Mouse (Mus musculus) adrenal gland, adult (tissue): ENCODE data around the gene Tnp1.
A peak's percentile ranks its signal among the peaks of the same experiment; 100 is the strongest.

Experiments used
- DNase-seq, 2 experiments: peaks; one replicate each; pipeline ENCODE4 v3.0.0; 2022 to 2023; ENCODE audit warnings: low spot score in 1 of 2; ENCODE audit not compliant: inconsistent age in 2 of 2

Gene Tnp1

DNA sequence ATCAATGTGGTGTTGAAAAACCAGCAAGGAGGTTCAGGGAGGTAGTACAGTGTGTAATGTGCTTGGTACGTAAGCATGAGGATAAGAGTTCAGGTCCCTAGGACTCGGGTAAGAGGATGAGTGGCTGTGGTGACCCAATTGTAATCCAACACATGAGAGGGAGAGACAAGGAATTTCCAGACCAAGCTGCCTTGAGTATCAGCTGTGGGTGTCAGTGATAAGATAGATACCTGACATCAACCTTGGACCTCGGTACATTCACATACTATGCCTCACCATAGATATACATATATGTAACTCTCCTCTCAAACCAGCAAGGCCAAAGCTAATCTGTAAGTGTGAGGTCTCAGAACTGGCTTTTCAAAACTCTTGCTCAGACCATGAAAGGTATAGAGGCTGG lies 10.4 kb upstream of the Tnp1 start:
- no peak for DNase-seq

DNA sequence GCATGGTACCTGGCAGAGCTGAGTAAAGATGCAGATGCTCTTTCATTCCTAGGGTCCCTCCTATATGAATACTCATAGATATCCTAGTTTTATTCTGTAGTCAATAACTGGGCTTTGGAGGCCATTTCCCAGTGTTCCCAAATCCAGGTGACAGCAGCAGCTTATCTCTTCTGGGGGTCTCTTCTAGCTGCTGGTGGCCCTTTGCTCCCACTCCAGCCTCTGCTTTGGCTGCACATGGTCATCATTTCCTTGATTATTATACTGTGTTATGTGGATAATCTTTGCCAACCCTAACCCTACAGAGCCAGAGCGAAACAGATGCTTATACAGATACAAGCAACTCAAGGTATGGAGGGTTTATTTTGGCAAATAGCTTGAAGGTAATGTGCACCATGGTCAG lies 8.9 kb downstream of the Tnp1 start:
- DNase-seq: no peak

DNA sequence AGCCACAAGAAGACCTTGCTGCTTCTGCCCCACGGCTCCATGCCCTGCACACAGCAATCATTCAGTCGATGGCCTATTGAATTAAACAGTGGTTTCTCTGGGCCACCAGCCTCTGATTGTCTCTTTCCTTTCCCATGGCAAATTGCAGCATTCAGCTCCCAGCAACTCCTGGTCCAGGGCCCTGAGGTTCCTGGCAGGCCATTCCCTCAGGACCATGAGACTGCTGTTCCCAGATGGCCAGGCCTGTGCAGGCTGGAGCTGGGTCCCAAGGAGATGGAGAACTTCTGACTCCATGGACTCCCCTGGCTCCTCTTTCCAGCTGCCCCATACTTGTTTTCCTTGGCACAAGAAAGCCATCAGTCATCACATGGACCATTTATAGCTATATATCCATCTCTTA lies 10.8 kb downstream of the Tnp1 start:
- no peak for DNase-seq

DNA sequence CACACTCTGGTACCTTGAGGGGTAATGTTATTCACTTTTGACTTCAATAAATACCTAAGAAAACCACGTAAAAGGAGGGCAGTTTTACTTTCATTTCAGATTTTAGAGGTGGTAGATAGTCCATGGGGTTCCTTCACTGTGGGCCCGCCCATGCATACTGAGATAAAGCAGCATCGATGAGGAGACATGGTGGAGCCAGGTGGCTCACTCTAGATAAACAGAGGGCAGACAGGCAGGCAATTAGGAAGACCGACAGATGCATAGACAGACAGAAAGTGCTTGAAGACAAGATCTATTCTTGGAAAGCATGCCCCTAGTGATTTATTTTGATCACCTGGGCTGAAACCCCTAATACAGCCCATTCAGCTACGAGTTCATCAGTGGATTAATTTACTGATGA lies 13.1 kb downstream of the Tnp1 start:
- DNase-seq: no peak

DNA sequence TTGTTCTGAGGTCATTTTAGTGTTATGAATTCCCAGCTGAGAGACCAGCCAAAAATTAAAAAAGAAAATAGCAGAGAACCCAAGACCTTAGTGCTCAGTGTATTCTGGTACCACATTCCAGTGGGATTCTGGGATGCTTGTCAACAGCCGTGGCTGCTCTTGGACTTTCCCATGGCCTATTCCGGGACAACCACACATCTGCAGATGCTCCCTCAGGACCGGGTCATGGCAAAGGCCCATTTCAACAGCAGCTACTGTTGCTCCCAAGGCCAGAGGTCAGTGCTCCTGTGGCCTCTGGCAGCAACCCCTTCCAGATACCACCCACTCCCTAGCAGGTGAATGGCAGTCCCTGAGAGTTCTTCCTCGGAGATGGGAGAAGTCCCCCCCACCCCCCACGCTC lies 13.7 kb downstream of the Tnp1 start:
- DNase-seq: no peak

DNA sequence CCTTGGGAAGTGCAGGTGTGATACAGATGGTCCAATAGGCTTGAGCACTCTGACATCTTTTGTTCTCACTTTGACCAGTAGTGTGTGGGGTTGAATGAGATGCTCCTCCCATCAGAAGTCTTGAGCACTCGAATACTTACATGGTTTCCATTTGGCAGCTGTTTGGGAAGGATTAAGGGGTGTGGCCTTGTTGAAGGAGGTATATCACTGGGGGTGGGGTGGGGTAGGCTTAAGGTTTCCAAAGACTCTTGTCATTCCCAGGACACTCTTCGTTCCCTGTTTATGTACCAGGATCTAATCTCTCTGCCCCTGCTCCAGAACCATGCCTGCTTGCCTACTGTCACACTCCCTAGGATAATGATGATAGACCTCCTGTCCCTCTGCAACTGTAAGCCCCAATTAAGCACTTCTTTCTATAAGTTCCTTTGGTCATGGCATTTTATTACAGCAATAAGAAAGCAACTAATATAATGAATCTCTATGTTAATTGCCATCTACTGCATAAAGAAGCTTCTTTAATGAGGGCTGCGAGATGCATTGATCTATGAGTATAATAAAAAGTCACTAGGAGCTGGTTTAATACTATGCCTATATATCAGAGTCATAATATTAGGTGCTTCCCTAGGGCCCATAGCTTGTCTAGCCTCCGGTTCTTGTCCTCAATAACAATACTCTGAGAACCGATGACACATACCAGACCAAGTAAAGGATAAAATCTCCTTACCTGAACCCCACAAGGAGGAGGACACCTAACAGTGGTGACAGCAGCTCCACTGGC lies 20.8 kb downstream of the Tnp1 start:
- no peak for DNase-seq

DNA sequence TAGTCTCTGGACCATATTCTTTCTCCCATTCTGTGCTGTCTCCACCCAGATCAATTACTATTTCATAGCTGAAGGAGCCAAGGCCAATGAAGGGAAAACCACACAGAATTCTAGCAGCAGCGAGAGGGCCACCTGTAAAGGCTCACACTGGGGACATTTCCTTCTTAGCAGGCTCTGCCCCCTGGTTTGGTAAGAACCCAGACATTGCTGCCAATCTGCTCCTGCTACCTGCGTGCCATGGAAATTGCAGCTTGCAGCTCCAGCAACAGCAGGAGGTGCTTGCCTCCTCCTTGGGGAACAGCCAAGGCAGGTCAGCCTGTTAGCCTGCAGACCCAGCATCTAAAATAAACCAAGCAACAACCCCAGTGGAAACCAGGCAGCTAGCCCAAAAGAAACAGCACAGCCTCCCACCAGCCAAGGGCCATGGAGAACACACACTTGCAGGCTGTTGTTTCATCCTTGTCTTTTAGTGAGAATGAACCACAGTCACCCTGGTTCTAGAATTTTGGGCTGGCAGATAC lies 22.7 kb downstream of the Tnp1 start:
- DNase-seq: no peak

DNA sequence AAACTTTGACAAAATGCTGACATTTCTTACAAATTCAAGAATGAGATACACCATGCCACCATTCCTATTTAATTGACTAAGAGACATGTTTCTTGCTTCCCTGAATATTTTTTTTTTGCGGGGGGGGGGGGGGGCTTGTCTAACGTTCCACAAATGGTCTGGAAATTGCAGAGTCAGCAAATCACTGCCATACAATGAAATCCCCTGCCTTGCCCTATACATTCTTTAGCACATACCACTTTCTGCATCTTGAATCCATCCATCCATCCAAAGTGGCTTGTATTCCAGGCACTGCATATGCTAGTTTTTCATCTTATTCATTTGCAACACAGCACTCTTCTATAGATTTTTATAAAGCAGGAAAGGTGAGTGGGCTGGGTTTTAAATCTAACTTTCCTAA lies 23.5 kb downstream of the Tnp1 start:
- no peak for DNase-seq

DNA sequence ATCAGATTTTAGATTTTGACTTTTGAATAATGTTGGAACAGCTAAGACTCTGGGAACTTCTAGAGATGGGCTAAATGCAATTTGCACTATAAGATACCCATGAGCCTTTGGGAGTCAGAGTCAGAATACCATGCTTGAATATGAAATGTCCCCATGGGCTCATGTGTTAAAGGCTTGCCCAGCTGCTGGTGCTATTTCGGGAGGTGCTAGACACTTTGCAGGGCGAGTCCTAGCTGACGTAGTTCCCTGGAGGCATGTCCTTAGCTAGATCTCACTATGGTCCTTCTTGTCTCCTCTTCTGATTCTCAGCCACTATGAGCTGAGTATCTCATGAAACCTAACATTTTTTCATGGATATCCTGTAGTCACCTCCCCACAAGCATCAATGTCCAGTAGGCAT lies 26.8 kb downstream of the Tnp1 start:
- no peak for DNase-seq

DNA sequence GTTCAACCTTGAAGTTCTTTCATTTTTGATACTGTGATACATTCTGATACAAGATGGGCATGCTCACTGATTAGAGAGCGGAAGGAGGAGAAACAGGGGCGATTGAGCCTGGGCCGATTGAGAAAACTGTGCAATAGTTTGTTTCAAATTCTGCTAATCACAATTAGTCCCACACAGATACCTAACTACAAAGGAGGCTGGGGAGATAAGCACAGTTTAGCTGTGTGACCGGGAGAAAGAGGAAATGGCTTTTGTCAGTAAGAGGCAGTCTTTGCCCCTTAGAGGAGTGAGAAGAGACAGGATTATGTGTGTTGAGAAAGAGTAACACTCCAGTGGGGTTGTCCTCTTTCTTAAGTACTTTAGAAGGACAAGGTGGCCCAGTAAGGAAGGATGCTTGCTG lies 29.0 kb downstream of the Tnp1 start:
- DNase-seq: no peak

DNA sequence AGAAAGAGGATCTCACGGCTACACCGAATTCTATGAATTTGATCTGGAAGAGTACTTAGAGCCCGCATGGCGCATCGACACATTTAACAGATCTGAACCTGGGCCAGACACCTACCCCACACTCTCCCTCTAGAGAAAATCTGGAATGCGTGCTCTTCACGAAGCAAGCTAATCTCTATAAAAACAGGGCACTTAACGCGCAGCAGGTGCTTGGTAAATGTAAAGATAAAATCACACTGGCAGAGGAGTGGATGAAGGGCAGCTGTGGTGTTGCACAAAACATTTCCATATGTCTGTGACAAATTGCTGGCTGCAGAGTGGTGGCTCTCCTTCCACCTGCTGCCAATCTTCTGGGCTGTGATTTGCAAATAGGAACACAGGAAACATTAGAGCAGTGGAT lies 36.8 kb downstream of the Tnp1 start:
- DNase-seq: no peak

DNA sequence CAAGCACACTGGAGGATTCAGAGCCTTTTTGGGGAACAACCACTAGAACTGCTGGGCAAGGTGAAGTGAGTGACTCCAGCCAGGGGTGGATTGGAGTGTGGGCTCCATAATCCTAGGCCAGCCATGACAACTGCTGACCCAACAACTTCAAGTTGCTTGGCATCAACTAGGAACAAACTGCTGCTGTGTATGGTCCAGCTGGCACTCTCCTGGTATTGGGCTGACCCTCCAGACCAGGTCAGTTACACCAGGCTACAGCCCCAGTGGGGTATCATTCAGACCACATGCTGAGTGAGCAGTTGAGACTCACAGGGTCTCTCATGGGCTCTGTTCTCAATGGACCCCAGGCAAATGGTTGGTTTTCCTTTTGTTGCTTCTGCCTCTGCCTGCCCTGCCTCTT lies 41.5 kb downstream of the Tnp1 start:
- DNase-seq: no peak

DNA sequence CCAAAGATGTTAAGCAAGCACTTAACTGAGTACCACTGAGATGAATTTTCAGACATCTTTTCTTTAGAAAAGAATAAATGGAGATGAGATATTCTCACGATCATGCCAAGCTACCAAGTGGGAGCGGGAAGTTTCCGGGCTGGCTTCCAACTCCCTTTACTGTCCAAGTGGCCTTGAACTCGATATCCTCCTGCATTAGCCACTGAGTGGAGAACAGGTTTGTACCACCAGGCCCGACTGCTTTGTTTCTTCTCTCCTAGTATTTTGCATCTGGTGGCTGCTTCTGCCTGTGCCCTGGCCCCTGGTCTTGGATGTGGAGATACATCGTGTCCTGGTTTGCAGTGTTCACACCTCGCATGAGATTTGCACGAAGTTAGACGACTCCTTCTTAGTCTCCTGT lies 45.2 kb downstream of the Tnp1 start:
- peak; percentile 31 to 71 for DNase-seq

DNA sequence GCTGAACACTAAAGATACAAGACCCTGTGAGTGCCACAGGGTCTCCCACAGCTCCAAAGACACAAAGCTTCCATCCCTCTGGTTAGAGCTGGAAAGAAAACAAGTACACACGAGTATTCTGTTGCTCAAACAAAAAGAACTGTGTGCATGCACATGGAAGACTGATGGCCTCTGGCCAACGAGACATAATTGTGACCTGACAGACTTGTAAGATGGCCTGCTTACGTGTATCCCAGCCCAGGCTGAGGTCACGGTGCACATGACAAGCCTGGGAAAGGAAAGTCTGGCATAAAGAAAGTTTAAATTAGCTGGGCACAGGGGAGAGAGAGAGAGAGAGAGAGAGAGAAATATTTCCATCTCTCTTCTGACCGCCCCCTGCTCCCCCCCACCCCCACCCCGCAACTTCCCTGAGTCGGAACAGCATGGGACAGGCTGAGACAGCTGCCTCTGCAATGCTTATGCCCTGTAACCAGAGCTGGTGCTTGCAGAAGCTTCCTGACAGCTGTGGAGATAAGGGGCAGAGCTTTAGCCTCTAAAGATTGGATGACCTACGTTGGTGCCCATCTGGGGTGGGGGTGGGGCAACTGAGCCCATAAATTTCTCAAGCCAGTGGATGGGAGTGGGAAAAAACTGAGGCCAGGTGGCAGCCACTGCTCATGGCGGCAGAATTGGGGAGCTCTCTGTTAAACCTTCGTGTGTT lies 46.4 kb downstream of the Tnp1 start:
- no peak for DNase-seq

DNA sequence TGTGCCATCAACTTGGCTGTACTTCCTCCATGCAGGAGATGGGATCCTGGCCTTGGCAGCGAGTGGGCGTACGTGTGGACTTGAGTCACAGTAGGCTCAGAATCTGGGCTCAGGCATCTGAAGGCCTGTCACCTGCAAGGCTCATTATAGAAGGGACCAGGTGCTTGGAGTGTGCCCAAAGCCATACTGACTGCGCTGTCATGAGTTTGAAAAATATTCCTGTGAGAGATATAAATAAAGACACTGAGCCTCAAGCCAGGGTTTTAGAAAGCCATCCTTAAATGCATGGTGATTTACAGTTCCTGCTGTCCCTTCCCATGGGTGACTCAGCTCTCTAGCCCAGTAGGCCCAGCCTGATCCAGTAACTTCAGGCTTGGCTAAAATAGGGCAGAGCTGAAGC lies 49.3 kb downstream of the Tnp1 start:
- DNase-seq: peak; percentile 22 to 73
